Mouse (Mus musculus) kidney, adult 2 months (tissue): Measurements from ENCODE around the gene Vrk1.

Experiments
- CTCF ChIP-seq: fragments of 200-500 bp; conservative IDR thresholded peaks from 2 replicates; pipeline ENCODE4 v1.5.1; 2011; ENCODE audit warnings: low read depth, mild to moderate bottlenecking, control low read depth, low read length, moderate library complexity, mixed read lengths; ENCODE audit not compliant: insufficient read depth, insufficient read length
- POLR2A ChIP-seq: fragments of 200-500 bp; IDR thresholded peaks from one replicate; pipeline ENCODE4 v1.6.1; 2011; ENCODE audit warnings: low read depth, low read length, control low read depth

DNA sequence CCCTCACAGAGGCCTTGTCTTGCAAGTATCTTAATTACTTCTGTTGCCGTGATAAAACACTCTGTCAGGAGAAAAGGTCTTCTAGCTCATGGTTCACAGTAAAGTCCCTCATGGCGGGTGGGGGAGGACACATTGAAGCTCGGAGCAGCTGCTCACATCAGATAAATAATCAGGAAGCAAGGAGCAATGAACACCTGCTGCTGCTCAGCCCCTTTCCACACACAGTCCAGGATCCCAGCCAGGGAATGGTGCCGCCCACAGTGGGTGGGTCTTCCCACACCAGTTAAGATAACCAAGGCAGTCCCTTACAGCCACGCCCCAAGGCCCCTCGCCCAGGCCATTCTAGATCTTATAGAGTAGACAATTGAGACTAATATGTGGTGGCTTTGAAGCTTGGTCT is 3.8 kb upstream of the Vrk1 start:
- TF ChIP-seq POLR2A = no peak
- no peak for TF ChIP-seq CTCF
